Mouse (Mus musculus) heart, postnatal 0 days (tissue): ENCODE measurements around the gene Ptp4a2.

Source experiments
- CTCF ChIP-seq: IDR thresholded peaks from 2 replicates; pipeline ENCODE4 v1.5.1; 2016; ENCODE audit warnings: antibody characterized with exemption, control low read depth, low read depth
- EP300 ChIP-seq: IDR thresholded peaks from 2 replicates; pipeline ENCODE4 v1.6.1; 2016; ENCODE audit warnings: antibody characterized with exemption, low read depth

DNA sequence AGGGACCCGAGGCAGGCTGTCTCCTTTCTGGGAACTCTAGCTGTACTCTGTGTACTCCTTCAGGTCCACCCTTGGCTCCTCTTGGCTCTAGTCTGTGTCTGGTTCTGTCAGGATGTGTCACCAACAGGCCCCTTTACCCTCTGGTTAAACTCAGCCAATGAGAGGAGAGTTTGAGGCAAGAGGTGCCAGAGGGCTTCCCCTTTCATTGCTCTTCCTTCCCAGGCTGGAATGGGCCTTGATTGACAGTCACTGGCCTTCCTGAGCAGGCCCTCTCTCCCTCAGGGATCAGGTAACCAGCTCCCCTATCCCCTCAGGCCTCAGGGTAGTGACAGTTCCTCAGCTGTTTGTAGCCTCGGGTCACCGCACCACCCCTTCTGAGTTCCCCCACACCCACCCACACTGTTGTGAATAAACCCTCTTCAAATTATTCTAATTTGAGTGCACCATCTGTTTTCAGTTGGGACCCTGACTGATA, 28.1 kb upstream of the Ptp4a2 start:
- TF ChIP-seq EP300 (no peak), CTCF (no peak)
